Mouse (Mus musculus): ENCODE results near the gene Topaz1. TPM values are rescaled to one million over a fixed set of nuclear protein-coding genes. Genes with fewer than 3 reads are reported as not detected.

Topaz1 gene
- polyA plus RNA-seq, 1 experiment from 2014 or later = not detected

- ATAC-seq = no peak
- no peak for DNase-seq
- peaks cover 15% of the 10 kb centered on the region for H3K27me3 ChIP-seq (ENCODE audit: insufficient read depth, low read length)
- H3K36me3 ChIP-seq (replicated peaks; ENCODE audit: insufficient read depth, low read length) = no peaks in the 10 kb centered on the region
- H3K4me2 ChIP-seq (ENCODE audit: low read depth, low read length) = no peak overlapping the region
- no peaks in the 10 kb centered on the region for H3K4me1 ChIP-seq (ENCODE audit: insufficient read depth)
- 38% methylated on average over 22 of the region's 22 CpGs for WGBS (ENCODE audit: insufficient replicate concordance)
- H3K4me3 ChIP-seq (ENCODE audit: low read depth, low read length) = no peak overlapping the region
- H3K9me3 ChIP-seq (ENCODE audit: low read length) = no peaks in the 10 kb centered on the region
- no peak overlapping the region for H3K27ac ChIP-seq (ENCODE audit: low read depth)
- TF ChIP-seq CTCF (IDR thresholded peaks at IDR 0.05; ENCODE audit: low read depth) (no peak), EP300 (IDR thresholded peaks at IDR 0.05; ENCODE audit: low read depth) (no peak)
- H3K9ac ChIP-seq (replicated peaks) = no peak overlapping the region
Observed at GRCm38 (mm10) chr9:122725046-122725765, 21.9 kb upstream of the Topaz1 start.

GRCm38 (mm10) chr9:122729500-122729899, 17.6 kb upstream of the Topaz1 start:
- ATAC-seq = no peak
- Histone ChIP-seq H3K27ac (ENCODE audit: low read depth) (no peak overlapping the region), H3K4me3 (ENCODE audit: low read depth, low read length) (no peak overlapping the region), H3K36me3 (replicated peaks; ENCODE audit: insufficient read depth, low read length) (no peaks in the 10 kb centered on the region), H3K9me3 (ENCODE audit: low read length) (no peaks in the 10 kb centered on the region), H3K4me2 (ENCODE audit: low read depth, low read length) (no peak overlapping the region), H3K9ac (replicated peaks) (no peak overlapping the region), H3K27me3 (ENCODE audit: insufficient read depth, low read length) (peaks cover 15% of the 10 kb centered on the region), H3K4me1 (ENCODE audit: insufficient read depth) (no peaks in the 10 kb centered on the region)
- no peak for TF ChIP-seq EP300 (IDR thresholded peaks at IDR 0.05; ENCODE audit: low read depth)
- peak; percentile 86 for TF ChIP-seq CTCF (IDR thresholded peaks at IDR 0.05; ENCODE audit: low read depth)
- DNase-seq = peak; percentile 38
- 18% methylated on average over 10 of the region's 10 CpGs for WGBS (ENCODE audit: insufficient replicate concordance)

- 34% methylated on average over 8 of the region's 8 CpGs for WGBS (ENCODE audit: insufficient replicate concordance)
- Histone ChIP-seq H3K27ac (ENCODE audit: low read depth) (no peak overlapping the region), H3K4me3 (ENCODE audit: low read depth, low read length) (no peak overlapping the region), H3K9me3 (ENCODE audit: low read length) (no peaks in the 10 kb centered on the region), H3K36me3 (replicated peaks; ENCODE audit: insufficient read depth, low read length) (no peaks in the 10 kb centered on the region), H3K27me3 (ENCODE audit: insufficient read depth, low read length) (peaks cover 8% of the 10 kb centered on the region; the same call in 1 of the 2 replicates), H3K4me2 (ENCODE audit: low read depth, low read length) (peak overlapping the region; percentile 35; the same call in 1 of the 2 replicates), H3K4me1 (ENCODE audit: insufficient read depth) (no peaks in the 10 kb centered on the region), H3K9ac (replicated peaks) (no peak overlapping the region)
- no peak for DNase-seq
- TF ChIP-seq CTCF (IDR thresholded peaks at IDR 0.05; ENCODE audit: low read depth) (no peak), EP300 (IDR thresholded peaks at IDR 0.05; ENCODE audit: low read depth) (no peak)
- ATAC-seq = no peak
Observed at GRCm38 (mm10) chr9:122732126-122732810, 14.9 kb upstream of the Topaz1 start.

GRCm38 (mm10) chr9:122733222-122733621, 13.9 kb upstream of the Topaz1 start:
- Histone ChIP-seq H3K4me3 (ENCODE audit: low read depth, low read length) (no peak overlapping the region), H3K27ac (ENCODE audit: low read depth) (no peak overlapping the region), H3K9ac (replicated peaks) (no peak overlapping the region), H3K9me3 (ENCODE audit: low read length) (no peaks in the 10 kb centered on the region), H3K4me1 (ENCODE audit: insufficient read depth) (no peaks in the 10 kb centered on the region), H3K27me3 (ENCODE audit: insufficient read depth, low read length) (peaks cover 8% of the 10 kb centered on the region; the same call in 1 of the 2 replicates), H3K36me3 (replicated peaks; ENCODE audit: insufficient read depth, low read length) (no peaks in the 10 kb centered on the region), H3K4me2 (ENCODE audit: low read depth, low read length) (peak overlapping the region; percentile 35; the same call in 1 of the 2 replicates)
- DNase-seq (peak; percentile 23), ATAC-seq (no peak)
- 38% methylated on average over 12 of the region's 12 CpGs for WGBS (ENCODE audit: insufficient replicate concordance)
- TF ChIP-seq EP300 (IDR thresholded peaks at IDR 0.05; ENCODE audit: low read depth) = no peak
- TF ChIP-seq CTCF (IDR thresholded peaks at IDR 0.05; ENCODE audit: low read depth) = no peak

GRCm38 (mm10) chr9:122734934-122735333, 12.2 kb upstream of the Topaz1 start:
- Histone ChIP-seq H3K4me1 (ENCODE audit: insufficient read depth) (no peaks in the 10 kb centered on the region), H3K27me3 (ENCODE audit: insufficient read depth, low read length) (peaks cover 3% of the 10 kb centered on the region; the same call in 1 of the 2 replicates), H3K4me2 (ENCODE audit: low read depth, low read length) (no peak overlapping the region), H3K36me3 (replicated peaks; ENCODE audit: insufficient read depth, low read length) (no peaks in the 10 kb centered on the region), H3K9me3 (ENCODE audit: low read length) (no peaks in the 10 kb centered on the region), H3K9ac (replicated peaks) (no peak overlapping the region), H3K4me3 (ENCODE audit: low read depth, low read length) (no peak overlapping the region), H3K27ac (ENCODE audit: low read depth) (no peak overlapping the region)
- no peak for DNase-seq
- no peak for TF ChIP-seq CTCF (IDR thresholded peaks at IDR 0.05; ENCODE audit: low read depth)
- 56% methylated on average over 7 of the region's 7 CpGs for WGBS (ENCODE audit: insufficient replicate concordance)
- ATAC-seq = no peak

GRCm38 (mm10) chr9:122736001-122736400, 11.1 kb upstream of the Topaz1 start:
- H3K9me3 ChIP-seq (ENCODE audit: low read length) = no peaks in the 10 kb centered on the region
- TF ChIP-seq CTCF (IDR thresholded peaks at IDR 0.05; ENCODE audit: low read depth) (no peak), EP300 (IDR thresholded peaks at IDR 0.05; ENCODE audit: low read depth) (no peak)
- no peak overlapping the region for H3K4me3 ChIP-seq (ENCODE audit: low read depth, low read length)
- H3K4me1 ChIP-seq (ENCODE audit: insufficient read depth) = no peaks in the 10 kb centered on the region
- no peak overlapping the region for H3K27ac ChIP-seq (ENCODE audit: low read depth)
- DNase-seq (no peak), ATAC-seq (no peak)
- 66% methylated on average over 2 of the region's 2 CpGs for WGBS (ENCODE audit: insufficient replicate concordance)
- no peaks in the 10 kb centered on the region for H3K36me3 ChIP-seq (replicated peaks; ENCODE audit: insufficient read depth, low read length)
- H3K9ac ChIP-seq (replicated peaks) = no peak overlapping the region
- no peaks in the 10 kb centered on the region for H3K27me3 ChIP-seq (ENCODE audit: insufficient read depth, low read length)
- H3K4me2 ChIP-seq (ENCODE audit: low read depth, low read length) = no peak overlapping the region

Data from liver, postnatal 0 days (tissue).